Mouse (Mus musculus) heart, adult 2 months (tissue): ENCODE measurements at regions not wholly inside any gene's neighbourhood (a gene's known extent, or its start where the extent isn't known, plus 50 kb on each side); places are given as distances from the start of the nearest gene placed in this dataset.

Experiments
- CTCF ChIP-seq: fragments of 200-600 bp; IDR thresholded peaks from 2 replicates; pipeline ENCODE4 v1.8.1; 2022; ENCODE audit warnings: antibody characterized with exemption, mild to moderate bottlenecking, moderate library complexity
- EP300 ChIP-seq: fragments of 200-500 bp; IDR thresholded peaks from 2 replicates; pipeline ENCODE4 v1.6.1; 2011; ENCODE audit warnings: low read depth, low read length, control low read depth; ENCODE audit not compliant: insufficient read depth
- POLR2A ChIP-seq: fragments of 200-500 bp; IDR thresholded peaks from 2 replicates; pipeline ENCODE4 v1.6.1; 2011; ENCODE audit warnings: mild to moderate bottlenecking, low read depth, low read length, control low read depth; ENCODE audit not compliant: insufficient read depth

GRCm38 (mm10) chr3:101166580-101166979 is 56.5 kb upstream of the Ptgfrn start:
- TF ChIP-seq EP300 (no peak), POLR2A (no peak), CTCF (no peak)
